In the genomic region with DNA sequence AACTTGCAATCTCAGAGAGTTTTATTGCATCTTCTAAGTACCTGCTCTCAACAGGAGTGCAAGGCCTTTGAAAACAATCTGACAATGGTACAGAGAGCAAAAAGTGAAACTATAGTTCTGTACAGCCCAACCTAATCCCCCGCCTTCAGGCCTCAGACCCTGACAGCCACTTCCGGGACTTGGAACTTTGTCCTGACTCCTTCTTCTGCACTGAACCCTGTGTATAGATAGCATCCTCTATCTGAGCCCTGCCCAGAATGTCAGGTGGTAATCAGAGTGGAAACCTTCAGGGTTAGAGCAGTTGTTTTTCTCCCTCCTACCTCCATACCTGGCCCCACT, we compare ENCODE assay signal across 35 mouse cellular contexts. TPM values are rescaled to one million over a fixed set of nuclear protein-coding genes. Genes with fewer than 3 reads are reported as not detected.
A peak's percentile ranks its signal among the peaks of the same experiment; 100 is the strongest.
DNase-seq lines count a peak whose midpoint lies in the region; ATAC-seq and TF ChIP-seq lines count a peak whose summit lies in the region.
"Had no signal": no experiment of that assay in that cellular context is flagged by ENCODE, and none has a peak within 500 bp of the region (broad histone marks: within the 10 kb centered on the region; RNA-seq: fewer than 3 reads in every experiment).

A gene (minus strand): TSS at position 119 of the 339 bp plus-strand sequence.

- no peak within 1 kb of the TSS for H3K27ac ChIP-seq in ES-Bruce4 (ENCODE audit: insufficient read depth, low read length)
- H3K27ac ChIP-seq in intestine, embryonic 14.5 days (ENCODE audit: low read depth): 0 out of 2 replicates have a peak within 1 kb of the TSS, but pooled peaks have one; percentile 27
- peak within 1 kb of the TSS; percentile 99 for H3K27ac ChIP-seq in small intestine, adult 2 months (ENCODE audit: insufficient read depth, low read depth, low read length)
- no peak within 1 kb of the TSS for H3K27ac ChIP-seq in hindbrain, embryonic 10.5 days
- H3K27ac ChIP-seq: embryonic facial prominence, embryonic 12.5 days; hindbrain, embryonic 15.5 days; kidney, embryonic 15.5 days; limb, embryonic 12.5 days; liver, embryonic 15.5 days; midbrain, embryonic 12.5 days; neural tube, embryonic 12.5 days had no signal

- WGBS in intestine, embryonic 14.5 days: 63% methylated on average over 2 of the region's 2 CpGs
- 33% methylated on average over 2 of the region's 2 CpGs for WGBS in small intestine, adult 2 months
- 80% methylated on average over 2 of the region's 2 CpGs for WGBS in hindbrain, embryonic 10.5 days

- peak within 1 kb of the TSS; percentile 25 for H3K4me2 ChIP-seq in intestine, embryonic 14.5 days (ENCODE audit: low read length)
- H3K4me2 ChIP-seq: embryonic facial prominence, embryonic 12.5 days; heart, embryonic 12.5 days; hindbrain, embryonic 15.5 days; kidney, embryonic 15.5 days; limb, embryonic 12.5 days; liver, embryonic 15.5 days; lung, embryonic 14.5 days; midbrain, embryonic 12.5 days; neural tube, embryonic 12.5 days had no signal

- H3K9ac ChIP-seq in ES-Bruce4 (ENCODE audit: low read depth, poor library complexity, severe bottlenecking): peak within 1 kb of the TSS; percentile 14; the same call in 1 of the 2 replicates
- H3K9ac ChIP-seq in intestine, embryonic 14.5 days (ENCODE audit: low read length): no peak within 1 kb of the TSS
- H3K9ac ChIP-seq: embryonic facial prominence, embryonic 12.5 days; heart, embryonic 12.5 days; hindbrain, embryonic 15.5 days; kidney, embryonic 15.5 days; limb, embryonic 12.5 days; liver, embryonic 15.5 days; lung, embryonic 14.5 days; midbrain, embryonic 12.5 days; neural tube, embryonic 12.5 days had no signal

- ATAC-seq in megakaryocyte, adult 5-6 weeks (ENCODE audit: poor library complexity, severe bottlenecking): no peak
- ATAC-seq in intestine, embryonic 14.5 days (replicated peaks; ENCODE audit: low FRiP score, low TSS enrichment, low read depth): peak; percentile 77
- ATAC-seq: forebrain, embryonic 14.5 days had no signal

- no peaks in the 10 kb centered on the region for H3K9me3 ChIP-seq in megakaryocyte, embryonic 14.5 days
- H3K9me3 ChIP-seq in ES-Bruce4 (replicated peaks; ENCODE audit: control insufficient read depth, insufficient read depth, low read length, poor library complexity, severe bottlenecking): no peaks in the 10 kb centered on the region
- H3K9me3 ChIP-seq in intestine, embryonic 14.5 days (ENCODE audit: control insufficient read depth, low read length): no peaks in the 10 kb centered on the region
- no peaks in the 10 kb centered on the region for H3K9me3 ChIP-seq in hindbrain, embryonic 10.5 days
- H3K9me3 ChIP-seq: embryonic facial prominence, embryonic 12.5 days; heart, embryonic 12.5 days; hindbrain, embryonic 15.5 days; kidney, embryonic 15.5 days; limb, embryonic 12.5 days; liver, embryonic 15.5 days; midbrain, embryonic 12.5 days; neural tube, embryonic 12.5 days had no signal

- TF ChIP-seq CTCF in ES-Bruce4 (IDR thresholded peaks at IDR 0.05; ENCODE audit: low read depth, low read length): no peak
- TF ChIP-seq CTCF in small intestine, adult 2 months (IDR thresholded peaks at IDR 0.05; ENCODE audit: extremely low read depth, insufficient read length, insufficient replicate concordance, low read depth, low read length): no peak

- no peak for DNase-seq in intestine, embryonic 14.5 days (ENCODE audit: low spot score)
- no peak for DNase-seq in testis, postnatal 14 days (ENCODE audit: low spot score)
- no peak for DNase-seq in hindbrain, embryonic 10.5 days (ENCODE audit: low spot score)
- no peak for DNase-seq in gastrocnemius, adult 18-20 months (ENCODE audit: low spot score)
- DNase-seq: adrenal gland, postnatal 10 days; cerebellum, adult 8-10 months; embryo, embryonic 11 days; gastrocnemius, postnatal 25 days; heart, adult 11 months; heart, postnatal 4 days; kidney, adult 11 months; kidney, postnatal 36 days; lung, embryonic 14.5 days; right cerebral cortex, adult 18-20 months had no signal

- peak within 1 kb of the TSS; percentile 85 for H3K4me3 ChIP-seq in megakaryocyte, embryonic 14.5 days (replicated peaks)
- H3K4me3 ChIP-seq in ES-Bruce4 (ENCODE audit: low read depth, low read length): peak within 1 kb of the TSS; percentile 46
- no peak within 1 kb of the TSS for H3K4me3 ChIP-seq in intestine, embryonic 14.5 days (ENCODE audit: low read depth, low read length)
- H3K4me3 ChIP-seq in small intestine, adult 2 months (ENCODE audit: low read depth, low read length): peak within 1 kb of the TSS; percentile 85
- no peak within 1 kb of the TSS for H3K4me3 ChIP-seq in hindbrain, embryonic 10.5 days
- H3K4me3 ChIP-seq: embryonic facial prominence, embryonic 12.5 days; heart, embryonic 12.5 days; hindbrain, embryonic 15.5 days; kidney, embryonic 15.5 days; limb, embryonic 12.5 days; liver, embryonic 15.5 days; midbrain, embryonic 12.5 days; myocyte; neural tube, embryonic 12.5 days had no signal

- peaks cover 71% of the 10 kb centered on the region for H3K27me3 ChIP-seq in megakaryocyte, embryonic 14.5 days (replicated peaks)
- no peaks in the 10 kb centered on the region for H3K27me3 ChIP-seq in ES-Bruce4 (ENCODE audit: control insufficient read depth, insufficient read depth, low read length, poor library complexity, severe bottlenecking)
- peaks cover 19% of the 10 kb centered on the region for H3K27me3 ChIP-seq in intestine, embryonic 14.5 days (replicated peaks; ENCODE audit: control insufficient read depth, insufficient read depth, low read length)
- no peaks in the 10 kb centered on the region for H3K27me3 ChIP-seq in small intestine, adult 2 months (ENCODE audit: control insufficient read depth, insufficient read depth, low read length)
- H3K27me3 ChIP-seq in hindbrain, embryonic 10.5 days (ENCODE audit: insufficient read depth, poor library complexity, severe bottlenecking): peaks cover 77% of the 10 kb centered on the region

- peaks cover 15% of the 10 kb centered on the region for H3K4me1 ChIP-seq in megakaryocyte, embryonic 14.5 days
- peaks cover 2% of the 10 kb centered on the region for H3K4me1 ChIP-seq in ES-Bruce4 (ENCODE audit: control insufficient read depth, insufficient read depth, low read length)
- H3K4me1 ChIP-seq in intestine, embryonic 14.5 days (replicated peaks; ENCODE audit: control insufficient read depth, insufficient read depth, low read length): no peaks in the 10 kb centered on the region
- H3K4me1 ChIP-seq in small intestine, adult 2 months (ENCODE audit: control insufficient read depth, insufficient read depth, insufficient read length, low read length): peaks cover 6% of the 10 kb centered on the region; the same call in 1 of the 2 replicates
- H3K4me1 ChIP-seq in hindbrain, embryonic 10.5 days (replicated peaks): no peaks in the 10 kb centered on the region
- H3K4me1 ChIP-seq: embryonic facial prominence, embryonic 12.5 days; heart, embryonic 12.5 days; hindbrain, embryonic 15.5 days; kidney, embryonic 15.5 days; limb, embryonic 12.5 days; liver, embryonic 15.5 days; midbrain, embryonic 12.5 days; neural tube, embryonic 12.5 days had no signal

- H3K36me3 ChIP-seq in megakaryocyte, embryonic 14.5 days (replicated peaks; ENCODE audit: low read length): no peaks in the 10 kb centered on the region
- no peaks in the 10 kb centered on the region for H3K36me3 ChIP-seq in ES-Bruce4 (ENCODE audit: control insufficient read depth, insufficient read depth, low read length, poor library complexity, severe bottlenecking)
- H3K36me3 ChIP-seq in intestine, embryonic 14.5 days (ENCODE audit: control insufficient read depth, insufficient read depth, low read length): no peaks in the 10 kb centered on the region
- H3K36me3 ChIP-seq in small intestine, adult 2 months (ENCODE audit: control insufficient read depth, insufficient read depth, low read length): peaks cover 15% of the 10 kb centered on the region
- no peaks in the 10 kb centered on the region for H3K36me3 ChIP-seq in hindbrain, embryonic 10.5 days
- H3K36me3 ChIP-seq: embryonic facial prominence, embryonic 12.5 days; heart, embryonic 12.5 days; hindbrain, embryonic 15.5 days; kidney, embryonic 15.5 days; limb, embryonic 12.5 days; liver, embryonic 15.5 days; midbrain, embryonic 12.5 days; neural tube, embryonic 12.5 days had no signal

- no peak for TF ChIP-seq EP300 in ES-Bruce4 (IDR thresholded peaks at IDR 0.05; ENCODE audit: insufficient read depth, low read depth, low read length)

- TF ChIP-seq POLR2A in ES-Bruce4 (IDR thresholded peaks at IDR 0.05; ENCODE audit: insufficient read depth, low read length): no peak
- no peak for TF ChIP-seq POLR2A in small intestine, adult 2 months (IDR thresholded peaks at IDR 0.05; ENCODE audit: low read depth, low read length)

RNA-seq across cellular contexts. Expression of the gene that starts here (rescaled TPM):
- not detected in 2 replicates for polyA plus RNA-seq in megakaryocyte, embryonic 14.5 days (2012; ENCODE audit: insufficient read depth, low replicate concordance)
- total RNA-seq in megakaryocyte, adult 5-6 weeks (2015): not detected in 2 replicates
- total RNA-seq in megakaryocyte, adult 5-6 weeks (2017): not detected in 2 replicates
- 0.64 and 0.84 TPM in 2 replicates for polyA plus RNA-seq in ES-Bruce4 (2011; ENCODE audit: insufficient read depth, insufficient read length, low read depth, missing spikeins)
- polyA plus RNA-seq in intestine, embryonic 14.5 days (2014; fragmentation: Nextera tagmentation; extraction: Ambion mirVana): 7.9 and 8.2 TPM in 2 replicates
- polyA plus RNA-seq in small intestine, adult 2 months (2012; rRNA removed): 68.4 and 126 TPM in 2 replicates
- polyA plus RNA-seq in hindbrain, embryonic 10.5 days (2016; fragmentation: Nextera tagmentation; extraction: Ambion mirVana): not detected in 2 replicates
- total RNA-seq in gastrocnemius, adult 18-20 months (2021): not detected
- total RNA-seq: adrenal gland, postnatal 10 days; gastrocnemius, postnatal 25 days; heart, postnatal 4 days; layer of hippocampus, postnatal 10 days; left cerebral cortex, postnatal 14 days; liver, adult 2 months; megakaryocyte progenitor cell, adult 5-6 weeks; midbrain, postnatal 0 days had no signal
- polyA plus RNA-seq: embryonic facial prominence, embryonic 12.5 days; forebrain, embryonic 14.5 days; heart, embryonic 12.5 days; heart, postnatal 0 days; hindbrain, embryonic 15.5 days; kidney, embryonic 15.5 days; limb, embryonic 12.5 days; liver, adult 2 months; liver, embryonic 15.5 days; midbrain, embryonic 12.5 days; midbrain, postnatal 0 days; myocyte; neural tube, embryonic 12.5 days; spleen, adult 2 months had no signal

Comparison
In these comparisons a context has a peak if more than half of its experiments do, and no peak if none do; other contexts are left out.
1. H3K4me3 ChIP-seq: peak in megakaryocyte, embryonic 14.5 days (single experiment), ES-Bruce4 (single experiment) and small intestine, adult 2 months (single experiment); none in intestine, embryonic 14.5 days (single experiment) and hindbrain, embryonic 10.5 days (single experiment).
2. H3K27ac ChIP-seq: peak in intestine, embryonic 14.5 days (single experiment) and small intestine, adult 2 months (single experiment); none in ES-Bruce4 (single experiment) and hindbrain, embryonic 10.5 days (single experiment).